Mouse (Mus musculus) hindbrain, embryonic 14.5 days (tissue): ENCODE measurements around the gene Fermt1. TPM values are rescaled to one million over a fixed set of nuclear protein-coding genes. Genes with fewer than 3 reads are reported as not detected.

Experiments
- ATAC-seq: fragments of 200-750 bp; cut with Nextera tagmentation; 2 replicates; pipeline ENCODE4 v1.8.0; 2017; ENCODE audit warnings: moderate number of reproducible peaks, mild to moderate bottlenecking, moderate TSS enrichment, moderate library complexity; ENCODE audit not compliant: low FRiP score
- DNase-seq: peaks from one replicate; pipeline ENCODE4 v3.0.0-alpha.2; 2015; ENCODE audit warnings: low spot score
- H3K27ac ChIP-seq: fragments of 300-500 bp; sonication (generic); 2 replicates; pipeline ENCODE4 v1.5.1; 2014; ENCODE audit warnings: mild to moderate bottlenecking, moderate library complexity
- H3K27me3 ChIP-seq: fragments of 300-500 bp; sonication (generic); 2 replicates; pipeline ENCODE4 v1.6.1; 2014; ENCODE audit warnings: mild to moderate bottlenecking, low read length, mixed read lengths; ENCODE audit not compliant: control insufficient read depth, insufficient read depth
- H3K36me3 ChIP-seq: fragments of 300-500 bp; sonication (generic); replicated peaks from 2 replicates; pipeline ENCODE4 v1.6.1; 2014; ENCODE audit not compliant: control insufficient read depth, insufficient read depth
- H3K4me1 ChIP-seq: fragments of 300-500 bp; sonication (generic); replicated peaks from 2 replicates; pipeline ENCODE4 v1.6.1; 2014; ENCODE audit warnings: antibody characterized with exemption, low read length, mixed read lengths; ENCODE audit not compliant: control insufficient read depth, insufficient read depth
- H3K4me2 ChIP-seq: fragments of 300-500 bp; sonication (generic); replicated peaks from 2 replicates; pipeline ENCODE4 v1.6.1; 2014; ENCODE audit warnings: mild to moderate bottlenecking, moderate library complexity
- H3K4me3 ChIP-seq: fragments of 300-500 bp; sonication (generic); replicated peaks from 2 replicates; pipeline ENCODE4 v1.5.1; 2014; ENCODE audit warnings: mild to moderate bottlenecking, low read length
- H3K9ac ChIP-seq: fragments of 300-500 bp; sonication (generic); 2 replicates; pipeline ENCODE4 v1.6.1; 2014
- H3K9me3 ChIP-seq: fragments of 300-500 bp; sonication (generic); 2 replicates; pipeline ENCODE4 v1.6.1; 2016; ENCODE audit warnings: low read length; ENCODE audit not compliant: control insufficient read depth
- WGBS: fragments of 180-500 bp; shearing (Covaris S2); extraction: QIAGEN DNeasy Blood & Tissue Kit; methylation state at CpG from one replicate; pipeline ENCODE4 v1.1.7; 2014; 5-methylcytosine and 5-hydroxymethylcytosine counted together
- polyA plus RNA-seq: library from polyadenylated mRNA; unstranded; fragments of >200 nt; fragmentation: Nextera tagmentation; extraction: Ambion mirVana; gene quantifications from 2 replicates; pipeline ENCODE4 v1.2.1, GENCODE M21; 2014

Gene Fermt1
- polyA plus RNA-seq, 1 experiment from 2014 or later, result not detected

- H3K27me3 ChIP-seq, result peaks cover 16% of the 10 kb centered on the region
- no peak overlapping the region for H3K4me3 ChIP-seq
- no peaks in the 10 kb centered on the region for H3K9me3 ChIP-seq
- no peak overlapping the region for H3K9ac ChIP-seq
- WGBS, result 83% methylated on average over 10 of the region's 10 CpGs
- no peak overlapping the region for H3K27ac ChIP-seq
- ATAC-seq, result no peak
- peaks cover 5% of the 10 kb centered on the region for H3K4me1 ChIP-seq
- no peak overlapping the region for H3K4me2 ChIP-seq
- no peaks in the 10 kb centered on the region for H3K36me3 ChIP-seq
- DNase-seq, result no peak
Observed at GRCm38 (mm10) chr2:132873657-132874326, 71.9 kb downstream of the Fermt1 start.

- H3K27me3 ChIP-seq, result no peaks in the 10 kb centered on the region
- H3K4me2 ChIP-seq, result no peak overlapping the region
- no peak for ATAC-seq
- H3K4me3 ChIP-seq, result no peak overlapping the region
- 81% methylated on average over 3 of the region's 3 CpGs for WGBS
- no peak overlapping the region for H3K9ac ChIP-seq
- H3K27ac ChIP-seq, result no peak overlapping the region
- no peaks in the 10 kb centered on the region for H3K4me1 ChIP-seq
- H3K9me3 ChIP-seq, result no peaks in the 10 kb centered on the region
- DNase-seq, result no peak
- H3K36me3 ChIP-seq, result peaks cover 8% of the 10 kb centered on the region
Observed at GRCm38 (mm10) chr2:132871663-132872062, 74.0 kb downstream of the Fermt1 start.

- Histone ChIP-seq H3K4me2 (no peak overlapping the region), H3K36me3 (peaks cover 20% of the 10 kb centered on the region), H3K27me3 (no peaks in the 10 kb centered on the region), H3K9ac (no peak overlapping the region), H3K27ac (no peak overlapping the region), H3K4me3 (no peak overlapping the region), H3K9me3 (no peaks in the 10 kb centered on the region), H3K4me1 (no peaks in the 10 kb centered on the region)
- no peak for ATAC-seq
- DNase-seq, result no peak
- WGBS, result 84% methylated on average over 4 of the region's 4 CpGs
Observed at GRCm38 (mm10) chr2:132870286-132870685, 75.4 kb downstream of the Fermt1 start.

GRCm38 (mm10) chr2:132869682-132870081 lies 76.0 kb downstream of the Fermt1 start:
- WGBS, result 90% methylated on average over 5 of the region's 5 CpGs
- no peak overlapping the region for H3K4me2 ChIP-seq
- H3K36me3 ChIP-seq, result peaks cover 24% of the 10 kb centered on the region
- no peak overlapping the region for H3K27ac ChIP-seq
- H3K9me3 ChIP-seq, result no peaks in the 10 kb centered on the region
- H3K9ac ChIP-seq, result no peak overlapping the region
- DNase-seq (no peak), ATAC-seq (no peak)
- H3K4me1 ChIP-seq, result no peaks in the 10 kb centered on the region
- H3K4me3 ChIP-seq, result no peak overlapping the region
- H3K27me3 ChIP-seq, result no peaks in the 10 kb centered on the region

GRCm38 (mm10) chr2:132867521-132867920 lies 78.2 kb downstream of the Fermt1 start:
- Histone ChIP-seq H3K4me1 (no peaks in the 10 kb centered on the region), H3K4me3 (no peak overlapping the region), H3K4me2 (no peak overlapping the region), H3K27ac (no peak overlapping the region), H3K27me3 (no peaks in the 10 kb centered on the region), H3K9me3 (no peaks in the 10 kb centered on the region), H3K9ac (no peak overlapping the region), H3K36me3 (peaks cover 30% of the 10 kb centered on the region)
- ATAC-seq, result no peak
- DNase-seq, result no peak
- 81% methylated on average over 5 of the region's 5 CpGs for WGBS

- Histone ChIP-seq H3K36me3 (peaks cover 34% of the 10 kb centered on the region), H3K27me3 (no peaks in the 10 kb centered on the region), H3K4me2 (no peak overlapping the region), H3K4me3 (no peak overlapping the region), H3K4me1 (no peaks in the 10 kb centered on the region), H3K27ac (no peak overlapping the region), H3K9ac (no peak overlapping the region), H3K9me3 (no peaks in the 10 kb centered on the region)
- DNase-seq (no peak), ATAC-seq (no peak)
- WGBS, result 96% methylated on average over 2 of the region's 2 CpGs
Observed at GRCm38 (mm10) chr2:132863325-132863724, 82.4 kb downstream of the Fermt1 start.

- H3K4me1 ChIP-seq, result no peaks in the 10 kb centered on the region
- H3K9me3 ChIP-seq, result no peaks in the 10 kb centered on the region
- 95% methylated on average over 2 of the region's 2 CpGs for WGBS
- H3K27me3 ChIP-seq, result no peaks in the 10 kb centered on the region
- no peak overlapping the region for H3K4me2 ChIP-seq
- DNase-seq (no peak), ATAC-seq (no peak)
- no peak overlapping the region for H3K27ac ChIP-seq
- H3K4me3 ChIP-seq, result no peak overlapping the region
- no peak overlapping the region for H3K9ac ChIP-seq
- peaks cover 24% of the 10 kb centered on the region for H3K36me3 ChIP-seq
Observed at GRCm38 (mm10) chr2:132861456-132861855, 84.2 kb downstream of the Fermt1 start.

GRCm38 (mm10) chr2:132860435-132860834 lies 85.3 kb downstream of the Fermt1 start:
- no peak for DNase-seq
- Histone ChIP-seq H3K9me3 (no peaks in the 10 kb centered on the region), H3K9ac (no peak overlapping the region), H3K27me3 (no peaks in the 10 kb centered on the region), H3K27ac (no peak overlapping the region), H3K36me3 (peaks cover 16% of the 10 kb centered on the region), H3K4me2 (no peak overlapping the region), H3K4me3 (no peak overlapping the region), H3K4me1 (no peaks in the 10 kb centered on the region)
- ATAC-seq, result no peak

- no peak overlapping the region for H3K4me2 ChIP-seq
- no peak overlapping the region for H3K4me3 ChIP-seq
- H3K27ac ChIP-seq, result no peak overlapping the region
- DNase-seq (no peak), ATAC-seq (no peak)
- H3K4me1 ChIP-seq, result no peaks in the 10 kb centered on the region
- H3K36me3 ChIP-seq, result peaks cover 10% of the 10 kb centered on the region; the same call in 1 of the 2 replicates
- whole genome bisulfite sequencing, result 91% methylated on average over 5 of the region's 5 CpGs
- H3K9me3 ChIP-seq, result no peaks in the 10 kb centered on the region
- H3K27me3 ChIP-seq, result no peaks in the 10 kb centered on the region
- H3K9ac ChIP-seq, result no peak overlapping the region
Observed at GRCm38 (mm10) chr2:132856333-132856732, 89.4 kb downstream of the Fermt1 start.
